Mouse (Mus musculus): Measurements from ENCODE around the gene Rassf3.

Gene Rassf3

DNA sequence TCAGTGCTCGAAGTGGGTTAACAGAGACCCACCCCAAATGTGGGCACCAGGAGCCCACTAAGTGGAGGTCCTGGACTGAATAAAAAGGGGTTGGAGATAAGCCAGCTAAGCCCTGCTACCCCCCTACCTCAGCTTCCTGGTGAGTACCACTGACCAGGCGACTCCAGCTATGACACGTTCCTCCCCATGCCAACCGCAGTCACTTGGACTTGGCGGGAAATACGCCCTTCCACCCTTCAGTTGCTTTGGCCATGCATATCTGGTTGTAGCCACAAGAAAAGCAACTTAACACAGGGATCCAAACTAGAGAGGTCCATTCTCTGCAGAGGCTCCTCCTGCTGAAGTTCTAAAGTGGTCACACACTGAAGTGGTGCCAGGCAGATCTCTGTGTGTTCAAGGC, 53.9 kb downstream of the Rassf3 start:
- TF ChIP-seq POU5F1 (IDR thresholded peaks at IDR 0.05; ENCODE audit: borderline replicate concordance, low read length) (no peak), NANOG (IDR thresholded peaks at IDR 0.05; ENCODE audit: borderline replicate concordance, low read length) (no peak), CTCF (conservative IDR thresholded peaks at IDR 0.05; ENCODE audit: low read length) (no peak)
- Histone ChIP-seq H3K36me3 (ENCODE audit: insufficient read depth, low read length) (peaks cover 20% of the 10 kb centered on the region), H3K4me3 (replicated peaks; ENCODE audit: low read length) (no peak overlapping the region), H3K27me3 (ENCODE audit: insufficient read depth, low read length) (no peaks in the 10 kb centered on the region), H3K4me1 (replicated peaks; ENCODE audit: low read depth, low read length) (peaks cover 97% of the 10 kb centered on the region), H3K9me3 (ENCODE audit: low read length) (no peaks in the 10 kb centered on the region)

DNA sequence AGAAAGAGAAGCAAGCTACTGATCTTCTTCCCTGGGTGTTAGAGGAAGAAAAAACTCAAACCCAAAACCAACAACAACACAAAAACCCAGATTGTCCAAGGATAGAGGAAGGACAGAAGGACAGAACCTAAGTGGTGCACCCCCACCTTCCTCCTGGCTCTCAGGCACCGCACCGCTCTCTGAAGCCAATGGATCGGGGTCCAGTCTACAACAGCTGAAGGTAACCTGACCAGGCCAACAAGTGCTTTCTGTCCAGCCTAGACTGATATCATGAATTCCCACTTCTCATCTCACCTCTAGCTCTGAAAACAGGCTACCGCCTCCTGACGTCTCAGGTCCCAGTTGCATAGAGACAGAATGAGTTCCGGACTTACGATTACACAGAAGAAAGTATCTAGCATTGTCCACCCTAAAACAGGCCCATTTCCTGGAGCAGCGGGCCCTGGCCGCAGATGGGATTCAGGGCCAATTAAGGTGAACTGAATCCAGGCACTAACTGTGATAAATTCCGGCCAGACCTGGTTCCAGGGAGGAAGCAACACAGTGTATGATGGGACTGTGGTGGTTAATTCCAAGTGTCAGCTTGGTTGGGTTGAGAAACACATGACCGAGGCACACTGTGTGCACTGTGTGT, 54.4 kb downstream of the Rassf3 start:
- Histone ChIP-seq H3K9me3 (ENCODE audit: low read length) (no peaks in the 10 kb centered on the region), H3K36me3 (ENCODE audit: insufficient read depth, low read length) (peaks cover 22% of the 10 kb centered on the region), H3K27me3 (ENCODE audit: insufficient read depth, low read length) (no peaks in the 10 kb centered on the region), H3K4me3 (replicated peaks; ENCODE audit: low read length) (no peak overlapping the region), H3K4me1 (replicated peaks; ENCODE audit: low read depth, low read length) (peaks cover 97% of the 10 kb centered on the region)
- TF ChIP-seq CTCF (conservative IDR thresholded peaks at IDR 0.05; ENCODE audit: low read length) (no peak), NANOG (IDR thresholded peaks at IDR 0.05; ENCODE audit: borderline replicate concordance, low read length) (no peak), POU5F1 (IDR thresholded peaks at IDR 0.05; ENCODE audit: borderline replicate concordance, low read length) (no peak)

- Histone ChIP-seq H3K4me1 (replicated peaks; ENCODE audit: low read depth, low read length) (peaks cover 97% of the 10 kb centered on the region), H3K4me3 (replicated peaks; ENCODE audit: low read length) (no peak overlapping the region), H3K9me3 (ENCODE audit: low read length) (no peaks in the 10 kb centered on the region), H3K36me3 (ENCODE audit: insufficient read depth, low read length) (peaks cover 30% of the 10 kb centered on the region), H3K27me3 (ENCODE audit: insufficient read depth, low read length) (no peaks in the 10 kb centered on the region)
- TF ChIP-seq CTCF (conservative IDR thresholded peaks at IDR 0.05; ENCODE audit: low read length) (no peak), POU5F1 (IDR thresholded peaks at IDR 0.05; ENCODE audit: borderline replicate concordance, low read length) (no peak), NANOG (IDR thresholded peaks at IDR 0.05; ENCODE audit: borderline replicate concordance, low read length) (no peak)
Observed at GRCm38 (mm10) chr10:121421023-121421422, 55.1 kb downstream of the Rassf3 start.

- Histone ChIP-seq H3K36me3 (ENCODE audit: insufficient read depth, low read length) (peaks cover 41% of the 10 kb centered on the region), H3K4me3 (replicated peaks; ENCODE audit: low read length) (peak overlapping the region; percentile 23; the same call in 1 of the 2 replicates), H3K27me3 (ENCODE audit: insufficient read depth, low read length) (no peaks in the 10 kb centered on the region), H3K9me3 (ENCODE audit: low read length) (no peaks in the 10 kb centered on the region), H3K4me1 (replicated peaks; ENCODE audit: low read depth, low read length) (peaks cover 95% of the 10 kb centered on the region)
- TF ChIP-seq NANOG (IDR thresholded peaks at IDR 0.05; ENCODE audit: borderline replicate concordance, low read length) = no peak
- no peak for TF ChIP-seq POU5F1 (IDR thresholded peaks at IDR 0.05; ENCODE audit: borderline replicate concordance, low read length)
- TF ChIP-seq CTCF (conservative IDR thresholded peaks at IDR 0.05; ENCODE audit: low read length) = no peak
Observed at GRCm38 (mm10) chr10:121419640-121420470, 56.3 kb downstream of the Rassf3 start.

DNA sequence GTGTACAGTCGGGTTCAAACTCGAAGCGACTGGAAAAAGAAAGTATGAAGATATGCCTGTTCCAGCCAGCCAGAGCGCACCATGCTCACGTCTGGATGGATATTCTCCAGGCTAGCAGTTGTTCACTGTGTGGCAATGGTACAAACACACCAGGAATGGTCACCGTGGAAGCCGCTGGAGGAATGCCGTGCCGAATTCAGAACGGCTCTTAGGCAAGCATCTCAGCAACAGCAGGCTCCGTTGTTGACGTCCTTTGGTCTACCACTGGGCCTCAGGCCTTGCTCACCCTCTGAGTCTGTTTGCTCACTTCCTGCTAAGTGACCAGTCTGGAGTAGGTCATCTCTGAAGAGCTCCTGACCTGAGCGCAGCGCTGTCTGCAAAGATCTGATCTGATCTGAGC, 57.3 kb downstream of the Rassf3 start:
- no peak for TF ChIP-seq CTCF (conservative IDR thresholded peaks at IDR 0.05; ENCODE audit: low read length)
- no peak for TF ChIP-seq POU5F1 (IDR thresholded peaks at IDR 0.05; ENCODE audit: borderline replicate concordance, low read length)
- no peak for TF ChIP-seq NANOG (IDR thresholded peaks at IDR 0.05; ENCODE audit: borderline replicate concordance, low read length)
- Histone ChIP-seq H3K36me3 (ENCODE audit: insufficient read depth, low read length) (peaks cover 49% of the 10 kb centered on the region), H3K9me3 (ENCODE audit: low read length) (no peaks in the 10 kb centered on the region), H3K27me3 (ENCODE audit: insufficient read depth, low read length) (no peaks in the 10 kb centered on the region), H3K4me1 (replicated peaks; ENCODE audit: low read depth, low read length) (peaks cover 96% of the 10 kb centered on the region), H3K4me3 (replicated peaks; ENCODE audit: low read length) (0 out of 2 replicates have a peak overlapping the region, but pooled peaks have one; percentile 23)

GRCm38 (mm10) chr10:121414127-121414526, 62.0 kb downstream of the Rassf3 start:
- H3K36me3 ChIP-seq (ENCODE audit: insufficient read depth, low read length) = peaks cover 56% of the 10 kb centered on the region
- TF ChIP-seq POU5F1 (IDR thresholded peaks at IDR 0.05; ENCODE audit: borderline replicate concordance, low read length) (no peak), NANOG (IDR thresholded peaks at IDR 0.05; ENCODE audit: borderline replicate concordance, low read length) (no peak), CTCF (conservative IDR thresholded peaks at IDR 0.05; ENCODE audit: low read length) (no peak)
- H3K4me1 ChIP-seq (replicated peaks; ENCODE audit: low read depth, low read length) = peaks cover 89% of the 10 kb centered on the region
- no peaks in the 10 kb centered on the region for H3K9me3 ChIP-seq (ENCODE audit: low read length)
- peaks cover 6% of the 10 kb centered on the region; the same call in 1 of the 2 replicates for H3K27me3 ChIP-seq (ENCODE audit: insufficient read depth, low read length)
- H3K4me3 ChIP-seq (replicated peaks; ENCODE audit: low read length) = no peak overlapping the region

DNA sequence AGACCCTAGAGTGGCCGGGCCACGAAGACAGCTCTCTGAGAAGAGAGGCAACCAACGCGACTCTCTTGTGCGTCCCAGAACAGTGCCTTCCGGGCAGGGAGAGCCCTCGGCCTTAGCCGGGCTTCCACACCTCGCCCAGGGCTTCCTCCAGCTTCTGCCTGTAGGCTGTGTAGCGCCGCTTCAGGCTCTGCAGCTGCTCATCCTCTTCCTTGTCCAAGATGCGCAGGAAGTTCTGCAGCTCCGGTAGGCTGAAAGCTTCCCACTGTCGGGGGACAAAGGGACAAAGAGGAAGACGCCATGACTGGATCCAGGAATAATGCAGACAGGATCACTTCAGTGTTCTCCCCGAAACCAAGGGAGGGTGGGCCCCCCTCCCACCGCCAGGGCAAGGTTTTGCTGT, 63.3 kb downstream of the Rassf3 start:
- Histone ChIP-seq H3K36me3 (ENCODE audit: insufficient read depth, low read length) (peaks cover 50% of the 10 kb centered on the region), H3K4me1 (replicated peaks; ENCODE audit: low read depth, low read length) (peaks cover 83% of the 10 kb centered on the region), H3K9me3 (ENCODE audit: low read length) (no peaks in the 10 kb centered on the region), H3K27me3 (ENCODE audit: insufficient read depth, low read length) (peaks cover 6% of the 10 kb centered on the region; the same call in 1 of the 2 replicates), H3K4me3 (replicated peaks; ENCODE audit: low read length) (peak overlapping the region; percentile 37)
- no peak for TF ChIP-seq NANOG (IDR thresholded peaks at IDR 0.05; ENCODE audit: borderline replicate concordance, low read length)
- no peak for TF ChIP-seq POU5F1 (IDR thresholded peaks at IDR 0.05; ENCODE audit: borderline replicate concordance, low read length)

DNA sequence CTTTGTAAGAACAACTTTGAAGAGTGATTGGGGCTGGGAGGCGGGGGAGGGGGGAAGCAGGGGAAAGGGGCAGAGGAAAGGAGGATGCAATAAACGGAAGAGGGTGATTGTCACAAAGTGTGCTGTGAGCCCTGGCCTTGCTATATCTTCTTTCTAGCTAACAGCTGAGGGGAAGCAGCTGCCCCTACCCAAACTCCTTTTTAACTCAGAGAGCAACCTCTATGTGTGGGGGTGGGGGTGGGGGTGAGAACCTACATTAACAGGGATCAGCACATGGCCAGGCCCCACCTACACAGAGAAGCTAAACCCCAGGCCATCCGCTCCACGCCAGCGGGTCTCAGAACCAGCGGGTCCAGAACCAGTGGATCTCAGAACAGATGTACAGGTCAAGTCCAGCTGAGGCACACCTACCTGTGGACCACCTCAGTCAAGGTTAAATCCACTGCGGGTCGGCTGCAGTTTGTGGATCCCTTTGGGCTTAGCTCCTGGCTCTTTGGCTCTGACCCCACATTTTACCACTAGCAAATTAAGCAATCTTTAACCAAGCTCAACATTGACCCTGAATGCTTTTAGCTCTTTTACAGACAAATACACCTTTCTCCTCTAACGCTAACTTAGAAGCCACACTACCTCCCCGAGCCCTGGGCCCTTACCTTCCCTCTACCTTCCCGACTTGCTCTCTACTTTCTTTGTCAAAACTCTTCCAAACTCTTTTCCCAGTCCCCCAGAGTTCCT, 64.3 kb downstream of the Rassf3 start:
- no peak overlapping the region for H3K4me3 ChIP-seq (replicated peaks; ENCODE audit: low read length)
- H3K36me3 ChIP-seq (ENCODE audit: insufficient read depth, low read length) = peaks cover 49% of the 10 kb centered on the region
- no peak for TF ChIP-seq NANOG (IDR thresholded peaks at IDR 0.05; ENCODE audit: borderline replicate concordance, low read length)
- no peak for TF ChIP-seq POU5F1 (IDR thresholded peaks at IDR 0.05; ENCODE audit: borderline replicate concordance, low read length)
- TF ChIP-seq CTCF (conservative IDR thresholded peaks at IDR 0.05; ENCODE audit: low read length) = no peak
- H3K27me3 ChIP-seq (ENCODE audit: insufficient read depth, low read length) = peaks cover 6% of the 10 kb centered on the region; the same call in 1 of the 2 replicates
- no peaks in the 10 kb centered on the region for H3K9me3 ChIP-seq (ENCODE audit: low read length)
- H3K4me1 ChIP-seq (replicated peaks; ENCODE audit: low read depth, low read length) = peaks cover 75% of the 10 kb centered on the region
